Mouse (Mus musculus) spleen, adult 2 months (tissue): ENCODE results near the gene Dexi. TPM values are rescaled to one million over a fixed set of nuclear protein-coding genes. Genes with fewer than 3 reads are reported as not detected.

Source experiments
- DNase-seq, 2 experiments: peaks; one replicate each; pipeline versions ENCODE4 v3.0.0 to v3.0.0-alpha.2; 2012 to 2021; ENCODE audit warnings: low spot score in 2 of 2, low read depth in 1 of 2
- H3K27ac ChIP-seq: fragments of 200-500 bp; 2 replicates; pipeline ENCODE4 v1.5.1; 2012; ENCODE audit warnings: low read length, inconsistent platforms; ENCODE audit not compliant: insufficient read depth
- H3K27me3 ChIP-seq: fragments of 200-500 bp; 2 replicates; pipeline ENCODE4 v1.6.1; 2012; ENCODE audit warnings: mild to moderate bottlenecking, moderate library complexity, low read length, inconsistent platforms; ENCODE audit not compliant: control insufficient read depth, insufficient read depth
- H3K36me3 ChIP-seq: fragments of 200-500 bp; 2 replicates; pipeline ENCODE4 v1.6.1; 2012; ENCODE audit warnings: mild to moderate bottlenecking, low read length, inconsistent platforms; ENCODE audit not compliant: control insufficient read depth, insufficient read depth
- H3K4me1 ChIP-seq: fragments of 200-500 bp; 2 replicates; pipeline ENCODE4 v1.6.1; 2011; ENCODE audit warnings: inconsistent platforms; ENCODE audit not compliant: control insufficient read depth, insufficient read depth, insufficient read length
- H3K4me3 ChIP-seq: fragments of 200-500 bp; 2 replicates; pipeline ENCODE4 v1.5.1; 2011; ENCODE audit warnings: mild to moderate bottlenecking, inconsistent platforms; ENCODE audit not compliant: insufficient read depth, insufficient read length; ENCODE audit errors: extremely low read depth
- CTCF ChIP-seq: fragments of 200-500 bp; IDR thresholded peaks from 2 replicates; pipeline ENCODE4 v1.5.1; 2011; ENCODE audit warnings: mild to moderate bottlenecking, inconsistent platforms; ENCODE audit not compliant: insufficient read depth, insufficient read length, insufficient replicate concordance; ENCODE audit errors: extremely low read depth
- POLR2A ChIP-seq: fragments of 200-500 bp; IDR thresholded peaks from 2 replicates; pipeline ENCODE4 v1.6.1; 2011; ENCODE audit warnings: low read depth, low read length, inconsistent platforms
- WGBS: fragments of 180-500 bp; shearing (Covaris S2); methylation state at CpG from one replicate; pipeline ENCODE4 v1.1.7; 2018; 5-methylcytosine and 5-hydroxymethylcytosine counted together
- polyA plus RNA-seq: library from polyadenylated mRNA; depleted of rRNA; stranded (reverse); fragments of >200 nt; gene quantifications from 2 replicates; pipeline ENCODE4 v1.2.3, GENCODE M21; 2012

Dexi gene
- polyA plus RNA-seq, 1 experiment, result 40.8 TPM

- no peaks in the 10 kb centered on the region for H3K27me3 ChIP-seq
- H3K36me3 ChIP-seq, result peaks cover 8% of the 10 kb centered on the region
- 15% methylated on average over 3 of the region's 3 CpGs for WGBS
- H3K4me3 ChIP-seq, result no peak overlapping the region
- TF ChIP-seq CTCF (no peak), POLR2A (no peak)
- no peak for DNase-seq
- 0 out of 2 replicates have a peak, but pooled peaks cover 4% of the 10 kb centered on the region for H3K4me1 ChIP-seq
- peak overlapping the region; percentile 74 for H3K27ac ChIP-seq
Measured at GRCm38 (mm10) chr16:10486993-10487392, 55.9 kb downstream of the Dexi start.

- DNase-seq, result no peak
- Histone ChIP-seq H3K4me3 (no peak overlapping the region), H3K27me3 (no peaks in the 10 kb centered on the region), H3K4me1 (0 out of 2 replicates have a peak, but pooled peaks cover 4% of the 10 kb centered on the region), H3K27ac (no peak overlapping the region), H3K36me3 (no peaks in the 10 kb centered on the region)
- TF ChIP-seq POLR2A (no peak), CTCF (no peak)
- WGBS, result 33% methylated on average over 4 of the region's 4 CpGs
Measured at GRCm38 (mm10) chr16:10482343-10482742, 60.5 kb downstream of the Dexi start.

- DNase-seq, result no peak
- Histone ChIP-seq H3K27ac (peak within 1 kb of the TSS; percentile 24; the same call in 1 of the 2 replicates), H3K4me1 (peaks cover 13% of the 10 kb centered on the region; the same call in 1 of the 2 replicates), H3K4me3 (peak within 1 kb of the TSS; percentile 12; the same call in 1 of the 2 replicates), H3K36me3 (no peaks in the 10 kb centered on the region), H3K27me3 (no peaks in the 10 kb centered on the region)
- WGBS, result 79% methylated on average over 5 of the region's 5 CpGs
- TF ChIP-seq POLR2A (no peak), CTCF (no peak)
Measured at GRCm38 (mm10) chr16:10479857-10480256, 63.0 kb downstream of the Dexi start, which contains the start of gene Ciita. Gene Ciita (plus strand): TSS chr16:10480059.

- Histone ChIP-seq H3K27me3 (no peaks in the 10 kb centered on the region), H3K27ac (peak overlapping the region; percentile 63)
Measured at GRCm38 (mm10) chr16:10475919-10476318, 66.9 kb downstream of the Dexi start.

GRCm38 (mm10) chr16:10474956-10475355 is 67.9 kb downstream of the Dexi start:
- DNase-seq, result no peak
- 85% methylated on average over 3 of the region's 3 CpGs for WGBS
- Histone ChIP-seq H3K27ac (no peak overlapping the region), H3K27me3 (no peaks in the 10 kb centered on the region), H3K4me3 (no peak overlapping the region), H3K4me1 (peaks cover 13% of the 10 kb centered on the region; the same call in 1 of the 2 replicates), H3K36me3 (no peaks in the 10 kb centered on the region)
- TF ChIP-seq POLR2A (no peak), CTCF (no peak)

More at GRCm38 (mm10) chr16:10475919-10476318, 66.9 kb downstream of the Dexi start:
- DNase-seq, result no peak
- 59% methylated on average over 2 of the region's 2 CpGs for WGBS
- no peak overlapping the region for H3K4me3 ChIP-seq
- TF ChIP-seq POLR2A (no peak), CTCF (no peak)
- no peaks in the 10 kb centered on the region for H3K36me3 ChIP-seq
- peaks cover 13% of the 10 kb centered on the region; the same call in 1 of the 2 replicates for H3K4me1 ChIP-seq

- WGBS, result 92% methylated on average over 3 of the region's 3 CpGs
- no peak for DNase-seq
Measured at GRCm38 (mm10) chr16:10471950-10472349, 70.9 kb downstream of the Dexi start.

GRCm38 (mm10) chr16:10468201-10468600 is 74.7 kb downstream of the Dexi start:
- no peak overlapping the region for H3K27ac ChIP-seq

More at GRCm38 (mm10) chr16:10471950-10472349, 70.9 kb downstream of the Dexi start:
- H3K27me3 ChIP-seq, result no peaks in the 10 kb centered on the region
- no peak overlapping the region for H3K27ac ChIP-seq
- no peak overlapping the region for H3K4me3 ChIP-seq
- TF ChIP-seq CTCF (no peak), POLR2A (no peak)
- H3K36me3 ChIP-seq, result no peaks in the 10 kb centered on the region
- peaks cover 13% of the 10 kb centered on the region; the same call in 1 of the 2 replicates for H3K4me1 ChIP-seq

More at GRCm38 (mm10) chr16:10468201-10468600, 74.7 kb downstream of the Dexi start:
- H3K36me3 ChIP-seq, result no peaks in the 10 kb centered on the region
- 95% methylated on average over 1 of the region's 1 CpGs for WGBS
- TF ChIP-seq CTCF, result no peak
- no peak for TF ChIP-seq POLR2A
- no peak overlapping the region for H3K4me3 ChIP-seq
- H3K27me3 ChIP-seq, result no peaks in the 10 kb centered on the region
- DNase-seq, result no peak
- H3K4me1 ChIP-seq, result no peaks in the 10 kb centered on the region
